Mouse (Mus musculus): Measurements from ENCODE around the gene Pgc.
A peak's percentile ranks its signal among the peaks of the same experiment; 100 is the strongest.

Gene Pgc

DNA sequence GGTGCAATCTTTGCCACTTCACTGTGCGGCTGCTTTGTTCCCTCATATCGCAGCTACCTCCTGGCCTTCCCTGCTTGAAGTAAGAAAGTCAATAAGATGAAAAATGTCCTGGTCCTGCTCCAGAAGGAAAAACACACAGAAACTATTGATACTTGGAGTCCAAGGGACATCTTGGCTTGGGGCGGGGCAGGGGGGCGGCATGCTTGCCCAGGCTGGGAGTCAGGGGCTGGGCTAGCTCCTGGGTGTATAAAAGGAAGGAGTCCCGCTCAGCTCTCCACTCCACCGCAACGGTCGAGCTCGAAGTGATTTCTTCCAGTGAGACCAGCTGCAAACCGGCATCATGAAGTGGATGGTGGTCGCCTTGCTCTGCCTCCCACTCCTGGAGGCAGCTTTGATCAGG lies at the start of gene Pgc:
TSS of gene Pgc (plus strand) at position 277 of the 400 bp plus-strand sequence.
- no peak for DNase-seq (ENCODE audit: low spot score in 2 of 2)

DNA sequence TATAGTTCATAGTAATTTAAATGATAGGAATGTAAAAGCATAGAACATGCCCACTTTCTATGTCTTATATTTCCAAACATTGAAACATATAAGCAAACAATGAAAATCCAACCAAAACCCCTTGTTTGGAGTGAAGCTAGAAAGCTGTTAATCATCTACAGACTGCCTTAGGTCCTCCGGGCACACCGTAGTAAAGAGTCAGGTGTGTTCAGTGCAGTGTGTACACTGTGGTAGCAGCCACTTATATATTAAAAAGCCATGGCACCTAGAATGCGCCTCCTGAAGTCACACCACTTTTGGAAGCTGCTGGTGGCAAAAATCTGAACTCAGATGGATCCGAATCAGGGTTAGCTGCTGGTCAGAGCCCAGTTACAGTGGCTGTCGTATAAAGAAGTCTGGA lies 48.4 kb upstream of the Pgc start:
- DNase-seq (ENCODE audit: low spot score in 2 of 2), result no peak

DNA sequence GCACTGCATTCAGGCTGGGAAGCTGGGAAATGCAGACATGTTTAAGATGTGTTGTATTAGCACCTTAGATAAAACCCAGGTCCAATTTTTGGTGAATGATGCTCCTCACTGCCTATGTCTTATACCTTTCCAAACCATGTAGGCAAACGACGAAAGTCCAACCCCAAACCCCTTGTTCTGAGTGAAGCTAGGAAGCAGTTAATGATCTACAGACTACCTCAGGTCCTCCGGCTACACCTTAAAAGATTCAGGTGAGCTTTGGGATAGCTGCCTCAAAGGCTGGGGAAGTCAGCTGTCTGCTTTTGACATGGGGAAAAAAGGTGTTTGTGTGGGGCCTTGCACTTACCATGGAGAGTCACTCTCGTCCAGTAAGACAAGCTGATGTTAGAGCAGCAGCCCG lies 47.9 kb upstream of the Pgc start:
- DNase-seq (ENCODE audit: low spot score in 2 of 2), result no peak

DNA sequence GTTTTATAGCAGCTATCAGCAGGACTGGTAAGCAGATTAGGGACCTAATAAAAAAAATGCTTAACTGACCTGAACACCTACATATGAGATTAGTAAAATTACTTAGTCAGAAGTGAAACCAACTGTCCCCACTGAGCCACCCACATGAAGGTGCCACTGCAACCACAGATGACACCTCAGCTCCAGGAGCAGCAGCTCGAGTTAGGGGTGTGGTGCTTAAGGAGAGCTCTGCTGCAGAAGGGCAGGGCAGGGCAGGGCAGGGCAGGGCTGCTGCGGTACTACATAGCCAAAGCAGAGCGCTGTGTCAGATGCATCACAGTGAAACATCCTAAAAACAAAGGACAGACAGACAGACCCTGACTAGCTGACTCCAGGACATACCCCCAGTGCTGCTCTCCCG lies 43.8 kb upstream of the Pgc start:
- no peak for DNase-seq (ENCODE audit: low spot score in 2 of 2)

DNA sequence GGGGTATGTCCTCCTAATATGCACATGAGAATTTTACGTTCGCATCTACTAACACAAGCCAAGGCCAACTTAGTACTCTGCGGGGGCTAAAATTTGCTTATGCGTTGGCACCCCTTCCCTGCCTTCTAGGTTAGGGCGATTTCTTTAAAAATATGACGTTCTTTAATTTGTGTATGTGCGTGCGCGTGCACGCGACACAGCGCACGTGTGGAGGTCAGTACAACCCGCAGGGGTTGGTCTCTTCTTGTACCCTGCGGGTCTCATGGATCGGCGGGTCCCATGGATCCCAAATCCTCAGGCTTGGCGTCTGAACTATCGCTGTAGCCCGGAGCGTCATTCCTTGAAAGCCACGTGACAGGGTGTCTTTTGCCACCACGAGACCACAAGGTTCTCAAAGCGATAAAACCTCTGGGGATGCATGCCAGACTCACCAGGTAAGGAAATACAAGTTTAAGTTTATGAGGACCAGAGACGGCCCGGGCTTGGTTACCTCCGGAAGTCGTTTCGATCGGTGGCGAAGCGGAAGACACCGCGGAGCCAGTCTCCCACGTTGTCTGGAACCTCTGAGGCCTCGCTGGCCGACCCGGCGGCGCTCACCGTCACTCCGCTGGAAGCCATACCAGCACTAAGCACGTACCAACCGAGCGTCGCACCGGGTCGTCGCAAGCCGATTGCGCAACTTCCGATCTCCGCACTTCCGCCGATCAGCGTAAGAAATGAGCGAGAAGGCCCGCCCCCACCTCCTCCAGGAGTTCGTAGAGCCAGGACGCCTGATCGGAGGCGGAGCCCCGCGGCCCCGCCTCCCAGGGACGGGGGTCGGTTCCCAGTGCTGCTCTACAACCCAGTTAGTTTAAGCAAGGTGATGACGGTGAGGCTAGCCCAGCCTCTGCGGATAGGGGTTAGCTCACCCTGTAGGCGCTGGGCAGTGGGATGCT lies 39.0 kb upstream of the Pgc start:
- peak; percentile 91 to 95 for DNase-seq (ENCODE audit: low spot score in 2 of 2)

DNA sequence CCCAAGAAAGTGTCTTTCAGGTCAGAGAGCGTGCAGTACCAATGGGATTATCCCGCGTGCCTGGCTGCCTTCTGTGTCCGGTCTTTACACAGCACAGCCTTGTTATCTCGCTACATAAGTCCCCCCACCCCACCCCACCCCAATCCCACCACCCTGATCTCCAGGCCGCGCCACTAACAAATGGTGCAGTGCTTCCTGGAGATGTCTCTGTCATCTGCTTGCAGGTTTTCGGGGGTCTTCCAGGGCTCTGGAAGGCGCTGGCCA lies 38.4 kb upstream of the Pgc start, which contains the start of gene Tomm6:
TSS of gene Tomm6 (minus strand) at position 43 of the 264 bp plus-strand sequence.
- no peak for DNase-seq (ENCODE audit: low spot score in 2 of 2)

DNA sequence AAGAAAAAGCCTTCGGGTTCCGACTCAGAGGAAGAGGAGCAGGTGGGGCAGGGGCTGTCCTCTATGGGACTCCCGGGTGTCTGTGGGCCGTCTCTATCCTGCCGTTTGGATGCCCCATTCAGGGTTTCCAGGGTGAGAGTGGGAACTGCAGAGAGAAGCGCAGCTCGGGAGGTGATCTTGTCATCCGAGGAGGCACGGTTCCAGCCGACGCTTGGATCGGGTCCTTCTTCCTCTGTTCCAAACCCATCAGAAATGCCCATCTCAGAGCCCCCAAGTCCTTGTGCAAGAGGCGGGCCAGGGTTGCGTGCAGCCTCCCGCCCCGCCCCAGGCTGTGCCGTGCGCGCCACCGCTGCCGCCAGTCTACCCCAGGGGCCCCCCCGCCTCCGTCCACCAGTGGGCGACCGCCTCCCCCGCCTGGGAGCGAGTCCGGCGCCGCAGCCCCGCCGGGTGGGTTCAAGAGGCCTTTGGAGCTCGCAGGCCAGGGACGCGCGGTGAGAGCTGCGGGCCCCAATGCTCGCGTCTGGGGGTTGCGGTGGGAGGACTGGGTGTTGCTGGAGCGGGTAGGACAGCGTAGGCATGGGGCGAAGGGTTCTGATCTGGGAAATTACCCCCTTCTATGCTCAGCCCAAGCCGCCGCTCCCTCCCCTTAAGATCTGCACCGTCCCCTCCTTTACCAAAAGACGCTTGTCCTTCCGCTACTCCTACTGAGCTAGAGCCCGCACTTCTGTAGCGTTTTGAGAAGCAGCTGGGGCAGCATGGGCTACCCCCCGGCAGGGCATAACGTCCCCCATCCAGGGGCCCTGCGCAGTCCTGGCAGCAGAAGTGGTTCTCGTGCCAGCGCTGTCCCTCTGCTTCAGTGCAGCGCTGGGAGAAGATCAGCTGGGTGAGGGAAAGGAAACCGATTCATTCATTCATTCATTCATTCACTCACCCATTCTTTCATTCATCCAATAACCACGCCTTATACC lies 37.8 kb upstream of the Pgc start, which contains the start of gene Frs3:
TSS of gene Frs3 (plus strand) at position 423 of the 968 bp plus-strand sequence.
- DNase-seq (ENCODE audit: low spot score in 2 of 2), result peak; percentile 61 to 68

DNA sequence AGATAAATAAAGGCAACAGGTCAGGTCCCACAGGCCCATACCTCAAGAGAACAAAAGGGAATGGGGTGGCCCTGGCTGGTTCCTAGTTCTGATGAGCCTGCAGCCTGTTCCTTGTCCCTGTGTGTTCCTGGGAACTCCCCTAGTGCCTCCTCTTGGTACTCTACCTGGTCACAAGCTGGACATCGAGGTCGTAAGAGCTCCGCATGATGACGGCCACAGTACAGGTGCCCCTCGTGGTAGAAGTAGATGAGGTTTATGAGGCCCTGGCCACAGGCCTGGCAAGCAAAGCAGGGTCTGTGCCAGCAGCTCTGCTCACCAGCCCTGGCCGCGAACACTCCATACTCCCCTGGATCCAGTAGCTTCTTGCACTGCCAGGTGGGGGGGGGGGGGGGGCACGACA lies 36.7 kb upstream of the Pgc start:
- no peak for DNase-seq (ENCODE audit: low spot score in 2 of 2)

DNA sequence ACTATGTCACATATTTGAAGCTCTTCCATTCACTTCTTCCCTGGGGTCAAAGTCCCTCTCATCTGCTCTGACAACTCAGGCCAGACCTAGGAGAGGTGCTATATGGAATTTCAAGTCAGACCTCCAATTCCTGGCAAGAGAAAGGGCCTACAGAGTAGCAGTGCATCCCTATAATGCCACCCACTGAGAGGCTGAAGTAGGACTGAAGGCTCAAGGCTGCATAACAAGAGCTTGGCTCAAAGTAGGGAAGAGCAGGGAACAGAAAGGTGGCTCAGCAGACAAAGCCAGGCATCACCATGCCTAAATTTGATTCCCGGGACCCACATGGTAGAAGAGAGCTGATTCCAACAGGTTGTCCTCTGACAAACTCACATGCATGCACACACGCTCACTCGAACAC lies 35.0 kb upstream of the Pgc start:
- DNase-seq (ENCODE audit: low spot score in 2 of 2), result no peak

DNA sequence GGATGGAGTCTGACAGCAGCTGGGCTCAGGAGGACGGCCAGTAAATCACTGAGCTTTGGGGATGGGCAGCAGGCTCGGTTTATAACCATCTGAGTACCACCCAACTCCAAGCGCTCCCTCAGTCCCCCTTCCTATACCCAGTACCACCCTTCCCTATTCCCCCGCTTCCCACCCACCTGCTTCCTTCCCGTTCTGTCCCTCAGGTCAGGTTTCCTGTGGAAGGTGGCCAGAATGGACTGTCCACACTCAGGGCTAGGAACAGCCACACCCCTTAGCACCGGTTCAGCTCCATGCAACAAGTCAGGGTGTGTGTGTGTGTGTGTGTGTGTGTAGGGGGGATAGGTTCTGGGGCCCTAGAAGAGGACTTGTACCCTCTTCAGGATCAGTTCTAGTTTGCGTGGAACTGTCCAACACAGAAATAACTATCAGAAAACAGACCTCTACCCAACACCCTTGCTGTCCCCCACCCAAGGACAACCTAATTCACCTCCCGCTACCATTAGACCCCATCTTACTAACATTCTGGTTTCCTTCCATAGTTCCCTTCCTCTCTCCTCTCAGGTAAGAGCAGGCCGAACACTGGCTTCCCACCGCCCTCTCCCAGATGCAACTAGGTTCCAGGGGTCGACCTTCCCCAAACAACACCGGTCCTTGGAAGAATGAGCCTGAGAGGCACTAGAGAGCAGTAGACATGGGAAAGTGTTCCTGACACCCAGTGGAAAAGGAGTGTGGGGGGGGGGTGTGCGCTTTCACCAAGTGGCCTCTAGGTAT lies 32.8 kb upstream of the Pgc start:
- DNase-seq (ENCODE audit: low spot score in 2 of 2), result no peak

DNA sequence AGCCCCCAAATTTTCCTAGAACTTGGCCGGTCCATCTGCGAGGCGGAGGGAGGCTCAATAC lies 32.4 kb upstream of the Pgc start, which contains the start of gene Gm21981:
TSS of gene Gm21981 (minus strand) at position 14 of the 61 bp plus-strand sequence.
- no peak for DNase-seq (ENCODE audit: low spot score in 2 of 2)

DNA sequence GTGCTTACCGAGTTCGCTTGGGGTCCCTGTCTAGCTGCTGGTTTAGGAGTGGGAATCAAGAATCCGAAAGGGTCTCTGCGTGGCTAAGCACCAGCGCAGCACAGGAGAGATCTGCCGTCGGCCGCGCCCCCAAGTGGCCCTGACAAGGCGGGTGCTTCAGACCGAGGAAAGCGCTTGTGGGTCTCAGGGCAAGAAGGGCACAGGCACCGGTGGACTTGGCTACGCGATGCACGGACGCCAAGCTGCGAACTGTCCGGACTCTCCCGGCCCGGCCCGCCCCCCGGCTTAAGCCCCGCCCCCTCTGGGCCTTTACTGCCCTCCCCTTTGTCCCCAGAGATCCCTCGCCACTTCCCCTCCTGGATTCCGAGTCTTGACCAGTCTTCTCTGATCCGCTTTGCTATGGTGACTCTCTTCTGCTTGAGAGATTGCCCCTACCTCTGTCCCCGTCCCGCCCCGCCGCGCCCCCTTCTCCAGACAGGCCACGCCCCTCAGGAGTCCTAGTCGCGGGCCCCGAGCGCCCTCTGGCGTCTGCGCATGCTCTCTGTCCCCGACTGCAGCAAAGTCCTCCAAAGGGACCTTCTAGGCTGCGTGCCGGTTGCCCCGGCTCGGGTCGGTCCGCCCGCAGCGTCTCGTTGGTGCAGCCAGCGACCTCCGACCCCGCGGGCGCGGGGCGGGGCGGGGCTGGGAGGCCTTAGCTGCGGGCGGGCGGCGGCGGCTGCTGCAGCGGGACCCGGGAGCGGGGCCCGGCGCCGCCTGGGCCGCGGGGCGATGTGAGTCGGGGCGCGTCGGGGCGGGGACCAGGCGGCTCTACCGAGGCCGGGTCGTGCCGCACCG lies 31.9 kb upstream of the Pgc start, which contains the start of gene Prickle4:
TSS of gene Prickle4 (minus strand) at position 234 of the 834 bp plus-strand sequence.
- peak; percentile 92 to 96 for DNase-seq (ENCODE audit: low spot score in 2 of 2)

DNA sequence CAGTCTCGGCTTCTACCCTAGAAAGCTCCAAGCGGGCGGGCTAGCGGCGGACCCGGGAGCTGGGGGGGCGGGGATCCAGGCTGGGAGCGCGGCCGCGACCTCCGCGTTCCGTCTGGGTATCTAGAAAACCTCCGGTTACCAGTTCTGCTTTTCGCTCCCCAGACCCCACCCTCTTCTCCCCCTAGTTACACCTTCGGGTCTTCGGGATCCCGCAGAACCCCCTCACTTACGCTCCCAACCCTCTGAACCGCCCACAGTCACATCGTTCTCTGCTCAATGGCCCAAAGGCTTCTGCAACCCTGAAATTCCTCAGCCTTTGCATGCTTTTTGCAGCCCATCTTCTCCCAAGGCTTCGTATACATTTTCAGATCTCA lies 31.3 kb upstream of the Pgc start:
- DNase-seq (ENCODE audit: low spot score in 2 of 2), result no peak

DNA sequence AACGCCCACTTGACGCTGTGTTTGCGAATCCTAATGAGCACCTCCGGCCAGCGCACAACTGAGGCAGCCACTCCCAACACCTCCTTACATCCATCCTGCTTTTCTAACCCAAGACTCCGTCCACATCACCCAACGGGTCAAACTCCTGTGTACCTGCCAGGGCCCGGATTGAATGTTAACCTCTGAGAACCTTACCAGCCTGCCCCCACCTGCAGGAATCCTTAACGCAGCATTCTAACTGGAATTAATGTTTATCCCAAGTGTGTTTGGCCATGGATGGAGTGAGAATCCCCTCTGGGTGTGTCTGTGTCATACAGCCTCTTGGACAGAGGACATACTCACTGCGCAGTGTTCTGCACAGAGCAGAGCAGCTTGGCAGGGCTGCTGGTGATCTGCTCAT lies 28.5 kb upstream of the Pgc start:
- DNase-seq (ENCODE audit: low spot score in 2 of 2), result no peak

DNA sequence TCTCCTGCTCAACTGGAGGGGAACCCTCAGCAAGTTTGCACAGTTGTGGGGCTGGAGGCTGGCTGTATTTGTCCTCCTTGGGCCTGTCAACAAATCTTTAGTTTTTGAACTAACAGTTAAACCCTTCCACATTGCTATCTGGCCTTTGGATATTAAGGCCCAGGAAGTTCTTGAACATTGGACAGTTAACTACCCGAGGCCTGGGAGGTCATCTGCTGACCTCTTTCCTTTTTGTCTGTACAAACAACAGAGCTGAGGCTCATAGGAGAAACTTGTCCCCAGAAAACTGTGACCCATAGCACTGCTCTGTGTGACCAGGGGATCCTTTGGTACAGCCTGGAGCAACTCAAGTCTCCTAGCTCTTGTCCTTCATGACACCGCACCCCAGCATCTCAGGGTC lies 27.6 kb upstream of the Pgc start:
- DNase-seq (ENCODE audit: low spot score in 2 of 2), result no peak

DNA sequence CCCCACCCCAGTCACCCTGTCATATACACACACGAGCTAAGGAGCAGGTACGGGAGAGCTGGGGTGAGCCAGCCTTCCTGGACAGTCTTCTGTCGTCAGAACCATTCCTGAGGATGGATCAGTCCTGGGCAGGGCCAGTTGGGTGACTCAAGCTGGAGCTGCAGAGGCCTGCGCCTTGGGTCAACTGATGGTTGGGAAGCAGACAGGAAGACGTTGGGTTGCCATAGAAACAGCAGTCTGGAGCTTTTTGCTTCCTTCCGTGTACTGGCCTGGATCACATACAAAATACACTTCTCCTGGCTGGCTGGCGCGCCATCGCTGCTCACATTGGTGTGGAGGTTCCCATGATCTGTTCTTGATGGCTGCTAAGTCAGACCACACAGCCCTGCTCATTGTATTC lies 24.8 kb upstream of the Pgc start:
- no peak for DNase-seq (ENCODE audit: low spot score in 2 of 2)

DNA sequence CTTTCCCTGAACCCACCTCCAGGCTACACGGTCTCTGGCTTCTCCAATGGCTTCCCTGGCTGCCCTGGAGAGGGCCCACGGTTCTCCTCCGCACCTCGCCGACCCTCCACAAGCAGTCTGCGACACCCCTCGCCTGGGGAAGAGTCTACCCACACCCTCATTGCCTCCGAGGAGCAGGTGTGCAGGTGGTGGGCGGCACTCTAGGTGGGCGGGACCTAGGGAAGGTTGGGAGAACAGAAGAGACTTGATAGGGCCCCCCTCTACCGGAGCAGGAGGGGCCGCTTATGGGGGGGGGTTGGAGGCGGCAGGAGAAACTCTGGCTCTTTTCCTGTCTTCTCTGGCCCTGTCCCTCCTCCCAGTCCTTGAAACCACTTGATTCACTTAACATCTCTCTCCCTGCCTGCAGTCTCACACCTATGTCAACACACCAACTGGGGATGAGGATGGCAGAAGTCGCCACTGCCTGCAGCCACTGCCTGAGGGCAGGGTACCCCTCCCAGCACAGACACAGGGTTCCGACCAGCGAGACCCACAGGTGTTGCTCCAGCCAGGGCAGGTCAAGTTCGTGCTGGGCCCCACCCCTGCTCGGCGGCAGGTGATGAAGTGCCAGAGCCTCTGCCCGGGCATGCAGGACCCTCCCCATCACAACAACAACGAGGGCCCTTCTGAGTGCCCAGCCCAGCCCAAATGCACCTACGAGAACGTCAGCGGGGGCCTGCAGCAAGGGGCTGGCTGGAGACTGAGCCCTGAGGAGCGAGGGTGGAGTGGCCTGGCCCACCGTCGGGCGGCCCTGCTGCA lies 23.9 kb upstream of the Pgc start:
- DNase-seq (ENCODE audit: low spot score in 2 of 2), result no peak

DNA sequence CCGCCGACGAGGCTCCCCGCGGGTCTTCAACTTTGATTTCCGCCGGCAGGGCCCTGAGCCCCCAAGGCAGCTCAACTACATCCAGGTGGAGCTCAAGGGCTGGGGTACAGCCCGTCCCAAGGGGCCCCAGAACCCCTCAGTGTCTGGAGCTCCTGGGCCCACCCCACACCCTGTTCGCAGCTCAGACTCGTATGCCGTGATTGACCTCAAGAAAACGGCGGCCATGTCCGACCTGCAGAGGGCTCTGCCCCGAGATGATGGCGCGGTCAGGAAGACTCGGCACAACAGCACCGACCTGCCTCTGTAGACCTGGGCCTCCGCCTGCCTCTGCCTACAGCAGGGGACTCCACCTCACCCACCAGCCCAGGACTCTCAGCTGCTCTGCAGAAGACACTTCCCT lies 23.1 kb upstream of the Pgc start:
- no peak for DNase-seq (ENCODE audit: low spot score in 2 of 2)

DNA sequence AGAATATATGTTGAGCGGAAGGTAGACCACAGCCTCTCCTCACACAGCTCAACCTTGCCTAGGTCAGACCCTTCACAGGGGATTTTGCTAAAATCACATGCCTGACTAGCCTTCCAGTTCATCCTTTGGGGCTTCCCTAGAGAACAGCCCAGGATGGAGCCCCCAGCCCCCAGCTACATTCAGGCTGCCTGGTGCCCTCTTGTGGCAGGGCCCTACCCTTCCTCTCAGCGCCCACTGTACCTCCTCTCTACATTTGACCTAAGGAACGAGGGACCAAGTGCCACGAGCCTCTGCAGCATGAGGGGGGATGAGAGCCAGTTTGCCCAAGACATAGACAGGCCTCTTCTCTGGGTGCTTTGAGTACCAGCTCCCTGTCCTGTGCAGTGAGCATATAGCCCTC lies 21.9 kb upstream of the Pgc start:
- no peak for DNase-seq (ENCODE audit: low spot score in 2 of 2)

DNA sequence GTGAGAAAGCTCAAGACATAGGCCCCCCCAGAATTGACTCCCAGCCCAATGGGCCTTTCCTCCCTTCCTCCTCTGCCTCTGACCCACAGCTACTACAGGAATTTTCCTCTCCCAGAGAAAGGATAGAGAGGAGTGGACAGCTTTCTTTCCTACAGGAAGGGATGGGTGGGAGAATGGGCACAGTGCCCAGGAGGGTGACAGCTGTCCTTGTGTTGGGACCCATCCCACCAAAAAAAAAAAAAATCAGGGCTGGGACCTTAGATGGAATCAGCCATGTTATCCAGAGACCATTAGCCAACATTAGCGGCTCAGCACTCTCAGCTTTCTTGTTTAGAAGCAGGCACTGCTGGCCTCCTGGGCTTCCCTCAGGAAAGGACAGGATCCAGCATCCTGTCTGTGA lies 20.4 kb upstream of the Pgc start:
- DNase-seq (ENCODE audit: low spot score in 2 of 2), result no peak

DNA sequence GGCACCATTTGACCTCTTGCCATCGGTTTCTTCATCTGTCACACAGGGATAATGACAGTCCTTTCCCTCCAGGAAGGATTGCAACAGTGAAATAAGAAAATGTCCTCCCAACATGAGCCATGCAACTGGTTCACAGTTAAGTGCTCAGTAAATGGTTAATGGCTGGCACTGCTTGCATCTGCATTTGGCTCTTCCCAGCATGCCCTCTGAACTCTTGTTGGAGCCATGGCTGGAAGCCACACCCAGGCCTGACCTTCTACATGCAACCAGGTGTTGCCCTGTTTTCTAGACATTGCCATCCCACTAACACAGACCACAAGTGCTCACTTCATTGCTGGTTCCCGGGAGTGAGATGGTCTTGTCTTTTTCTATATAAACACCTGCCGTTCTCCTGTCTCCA lies 18.7 kb upstream of the Pgc start:
- DNase-seq (ENCODE audit: low spot score in 2 of 2), result no peak

Measured in frontal cortex, postnatal 25 days (tissue).